Mouse (Mus musculus) ES-Bruce4 (cell line): ENCODE data around the gene Nme4.

Experiments used
- CTCF ChIP-seq: IDR thresholded peaks from one replicate; pipeline ENCODE4 v1.8.1; 2011; ENCODE audit warnings: low read depth, low read length
- POLR2A ChIP-seq: IDR thresholded peaks from one replicate; pipeline ENCODE4 v1.8.1; 2011; ENCODE audit warnings: low read length; ENCODE audit not compliant: insufficient read depth

DNA sequence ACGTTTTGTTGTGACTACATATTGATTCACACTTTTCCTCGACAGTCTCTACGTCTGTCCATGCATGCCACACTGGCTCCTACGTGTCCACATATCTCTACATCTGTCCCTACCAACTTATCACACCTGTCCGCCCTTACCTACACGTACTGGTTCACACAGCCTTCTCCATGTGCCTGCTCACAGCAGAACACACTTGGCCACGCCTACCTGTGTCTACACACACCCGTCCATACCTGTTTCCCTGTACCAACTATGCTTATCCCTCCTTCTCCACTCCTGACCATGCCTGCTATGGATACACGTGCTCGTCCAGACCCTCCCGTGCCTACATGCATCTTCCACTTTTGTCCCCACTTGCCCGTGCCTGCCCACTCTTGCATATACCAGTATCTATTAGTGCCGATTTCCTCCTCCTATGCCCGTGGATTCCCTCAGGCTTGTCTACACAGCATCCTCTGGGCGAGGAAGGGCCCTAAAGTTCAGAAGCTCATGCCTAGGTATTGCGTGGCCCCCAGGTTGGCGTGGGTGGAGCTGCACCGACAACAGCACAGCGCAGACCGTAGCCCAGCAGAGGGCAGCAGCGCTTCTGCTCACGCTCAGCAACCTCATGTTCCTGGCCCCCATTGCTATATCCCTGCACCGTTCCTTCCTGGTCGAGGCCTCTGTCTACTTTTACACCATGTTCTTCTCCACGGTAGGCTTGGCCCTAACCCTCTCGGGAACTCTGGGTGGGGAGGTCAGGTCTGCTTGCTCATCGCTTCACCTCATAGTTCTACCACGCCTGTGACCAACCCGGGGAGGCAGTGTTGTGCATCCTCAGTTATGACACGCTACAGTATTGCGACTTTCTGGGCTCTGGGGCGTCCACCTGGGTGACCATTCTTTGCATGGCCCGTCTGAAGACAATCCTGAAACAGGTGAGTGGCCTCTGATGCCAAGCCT is 24.6 kb upstream of the Nme4 start:
- TF ChIP-seq POLR2A (no peak), CTCF (peak; percentile 97)
